Mouse (Mus musculus) E14TG2a.4 (cell line): ENCODE measurements at regions not wholly inside any gene's neighbourhood (a gene's known extent, or its start where the extent isn't known, plus 50 kb on each side); places are given as distances from the start of the nearest gene placed in this dataset.

Experiments
- CTCF ChIP-seq: conservative IDR thresholded peaks from 2 replicates; pipeline ENCODE4 v1.5.1; 2014; ENCODE audit warnings: low read length
- NANOG ChIP-seq: IDR thresholded peaks from 2 replicates; pipeline ENCODE4 v1.6.1; 2014; ENCODE audit warnings: borderline replicate concordance, low read length, mixed read lengths
- POU5F1 ChIP-seq: IDR thresholded peaks from 2 replicates; pipeline ENCODE4 v1.6.1; 2014; ENCODE audit warnings: low read length, borderline replicate concordance

- TF ChIP-seq CTCF: no peak
- no peak for TF ChIP-seq POU5F1
- no peak for TF ChIP-seq NANOG
Observed at GRCm38 (mm10) chr10:97211785-97212398, 267.5 kb upstream of the Dcn start.
